Mouse (Mus musculus) liver, embryonic 14.5 days (tissue): ENCODE results near the gene Chrm4.

Experiments used
- CTCF ChIP-seq: IDR thresholded peaks from 2 replicates; pipeline ENCODE4 v1.5.1; 2016; ENCODE audit warnings: antibody characterized with exemption, low read depth, control low read depth
- EP300 ChIP-seq: IDR thresholded peaks from 2 replicates; pipeline ENCODE4 v1.6.1; 2016; ENCODE audit warnings: antibody characterized with exemption, low read depth

DNA sequence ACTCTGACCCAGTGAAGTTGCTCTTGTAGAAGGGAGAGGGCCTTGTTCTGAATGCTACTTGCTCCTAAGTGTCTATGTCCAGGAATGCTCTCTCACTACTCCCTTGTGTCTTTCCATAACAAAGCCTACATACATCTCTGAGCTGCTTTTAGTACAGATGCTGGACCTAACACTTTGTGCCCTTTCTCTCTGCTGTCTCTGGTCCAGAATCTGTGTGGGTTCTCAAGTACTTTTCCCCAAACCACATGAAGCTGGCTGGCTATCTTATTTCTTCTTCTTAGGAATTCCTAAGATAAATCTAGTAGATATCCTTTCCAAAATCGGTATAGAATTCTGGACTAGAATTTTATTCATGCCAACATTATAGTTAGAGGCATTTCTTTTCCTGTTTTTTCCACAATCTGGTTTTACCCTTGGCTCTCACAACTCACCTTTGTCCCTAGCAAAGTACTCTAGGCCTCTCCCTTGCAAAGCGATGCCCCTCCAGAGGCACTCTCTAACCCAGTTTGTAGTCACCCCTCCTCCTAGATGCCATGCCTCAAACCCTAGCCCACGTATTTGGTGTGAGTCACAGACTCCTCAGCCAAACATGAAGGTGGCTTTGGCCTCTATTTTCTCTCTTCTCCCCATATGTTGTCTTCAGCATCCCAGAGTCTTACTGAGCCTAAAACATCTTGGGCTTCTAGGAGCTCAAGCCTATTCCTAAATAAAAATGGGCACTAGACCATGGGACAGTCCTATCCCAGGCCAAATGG, 23.7 kb upstream of the Chrm4 start:
- TF ChIP-seq CTCF = no peak
- TF ChIP-seq EP300 = no peak
